Mouse (Mus musculus) midbrain, embryonic 14.5 days (tissue): Measurements from ENCODE around the gene Malrd1. TPM values are rescaled to one million over a fixed set of nuclear protein-coding genes. Genes with fewer than 3 reads are reported as not detected.

Experiments used
- ATAC-seq: fragments of 200-750 bp; cut with Nextera tagmentation; 2 replicates; pipeline ENCODE4 v1.8.0; 2017; ENCODE audit warnings: moderate number of reproducible peaks, moderate library complexity; ENCODE audit not compliant: low FRiP score, low TSS enrichment
- DNase-seq: peaks from one replicate; pipeline ENCODE4 v3.0.0-alpha.2; 2015
- H3K27ac ChIP-seq: fragments of 300-500 bp; sonication (generic); replicated peaks from 2 replicates; pipeline ENCODE4 v1.5.1; 2014; ENCODE audit warnings: mild to moderate bottlenecking, low read depth, low read length, moderate library complexity
- H3K27me3 ChIP-seq: fragments of 300-500 bp; sonication (generic); 2 replicates; pipeline ENCODE4 v1.6.1; 2014; ENCODE audit warnings: low read length, control low read depth, mixed read lengths; ENCODE audit not compliant: control insufficient read depth, insufficient read depth
- H3K36me3 ChIP-seq: fragments of 300-500 bp; sonication (generic); 2 replicates; pipeline ENCODE4 v1.6.1; 2014; ENCODE audit warnings: low read length, control low read depth; ENCODE audit not compliant: control insufficient read depth, insufficient read depth
- H3K4me1 ChIP-seq: fragments of 300-500 bp; sonication (generic); 2 replicates; pipeline ENCODE4 v1.6.1; 2014; ENCODE audit warnings: mild to moderate bottlenecking, antibody characterized with exemption, low read length, control low read depth; ENCODE audit not compliant: control insufficient read depth, insufficient read depth
- H3K4me2 ChIP-seq: fragments of 300-500 bp; sonication (generic); 2 replicates; pipeline ENCODE4 v1.6.1; 2014; ENCODE audit warnings: mild to moderate bottlenecking, low read length, moderate library complexity
- H3K4me3 ChIP-seq: fragments of 300-500 bp; sonication (generic); replicated peaks from 2 replicates; pipeline ENCODE4 v1.5.1; 2014; ENCODE audit warnings: low read depth, low read length
- H3K9ac ChIP-seq: fragments of 300-500 bp; sonication (generic); replicated peaks from 2 replicates; pipeline ENCODE4 v1.6.1; 2014; ENCODE audit warnings: mild to moderate bottlenecking, low read length, moderate library complexity
- H3K9me3 ChIP-seq: fragments of 300-500 bp; sonication (generic); 2 replicates; pipeline ENCODE4 v1.6.1; 2016; ENCODE audit warnings: low read length, control low read depth, mixed read lengths; ENCODE audit not compliant: control insufficient read depth
- WGBS: fragments of 180-500 bp; shearing (Covaris S2); extraction: QIAGEN DNeasy Blood & Tissue Kit; methylation state at CpG from one replicate; pipeline ENCODE4 v1.1.7; 2014; 5-methylcytosine and 5-hydroxymethylcytosine counted together
- polyA plus RNA-seq: library from polyadenylated mRNA; unstranded; fragments of >200 nt; fragmentation: Nextera tagmentation; extraction: Ambion mirVana; gene quantifications from 2 replicates; pipeline ENCODE4 v1.2.1, GENCODE M21; 2014

The Malrd1 gene
- 0.11 and 0.13 TPM in 2 replicates for polyA plus RNA-seq

- 94% methylated on average over 2 of the region's 2 CpGs for WGBS
- no peak for ATAC-seq
- H3K9me3 ChIP-seq, result peaks cover 11% of the 10 kb centered on the region; the same call in 1 of the 2 replicates
- H3K27me3 ChIP-seq, result no peaks in the 10 kb centered on the region
- no peaks in the 10 kb centered on the region for H3K36me3 ChIP-seq
- no peak within 1 kb of the TSS for H3K9ac ChIP-seq
- H3K4me2 ChIP-seq, result no peak within 1 kb of the TSS
- DNase-seq, result no peak
- H3K27ac ChIP-seq, result no peak within 1 kb of the TSS
- no peak within 1 kb of the TSS for H3K4me3 ChIP-seq
- no peaks in the 10 kb centered on the region for H3K4me1 ChIP-seq
Observed at GRCm38 (mm10) chr2:15526241-15526924, at the start of gene Malrd1. Malrd1 (plus strand) TSS chr2:15526479.

GRCm38 (mm10) chr2:15538643-15539042 lies 12.4 kb downstream of the Malrd1 start:
- ATAC-seq (no peak), DNase-seq (no peak)
- Histone ChIP-seq H3K4me3 (no peak overlapping the region), H3K9me3 (no peaks in the 10 kb centered on the region), H3K4me2 (no peak overlapping the region), H3K27ac (no peak overlapping the region), H3K9ac (no peak overlapping the region), H3K27me3 (no peaks in the 10 kb centered on the region), H3K4me1 (no peaks in the 10 kb centered on the region), H3K36me3 (no peaks in the 10 kb centered on the region)
- 84% methylated on average over 1 of the region's 1 CpGs for WGBS

GRCm38 (mm10) chr2:15613327-15613948 lies 87.2 kb downstream of the Malrd1 start:
- no peak overlapping the region for H3K27ac ChIP-seq
- DNase-seq (no peak), ATAC-seq (no peak)
- 76% methylated on average over 4 of the region's 4 CpGs for WGBS
- H3K36me3 ChIP-seq, result no peaks in the 10 kb centered on the region
- H3K9me3 ChIP-seq, result no peaks in the 10 kb centered on the region
- H3K27me3 ChIP-seq, result no peaks in the 10 kb centered on the region
- H3K4me1 ChIP-seq, result no peaks in the 10 kb centered on the region
- no peak overlapping the region for H3K9ac ChIP-seq
- no peak overlapping the region for H3K4me2 ChIP-seq
- H3K4me3 ChIP-seq, result no peak overlapping the region

- 82% methylated on average over 5 of the region's 5 CpGs for WGBS
- ATAC-seq, result no peak
- Histone ChIP-seq H3K27me3 (no peaks in the 10 kb centered on the region), H3K9ac (no peak overlapping the region), H3K9me3 (no peaks in the 10 kb centered on the region), H3K4me1 (no peaks in the 10 kb centered on the region), H3K4me3 (no peak overlapping the region), H3K36me3 (no peaks in the 10 kb centered on the region), H3K4me2 (no peak overlapping the region), H3K27ac (no peak overlapping the region)
- DNase-seq, result no peak
Observed at GRCm38 (mm10) chr2:15614026-15614425, 87.7 kb downstream of the Malrd1 start.

- H3K4me2 ChIP-seq, result no peak overlapping the region
- ATAC-seq, result no peak
- 79% methylated on average over 1 of the region's 1 CpGs for WGBS
Observed at GRCm38 (mm10) chr2:15635761-15636160, 109.5 kb downstream of the Malrd1 start.

GRCm38 (mm10) chr2:15643864-15644263 lies 117.6 kb downstream of the Malrd1 start:
- ATAC-seq, result peak; percentile 57; the same call in 1 of the 2 replicates
- Histone ChIP-seq H3K27me3 (no peaks in the 10 kb centered on the region), H3K9me3 (no peaks in the 10 kb centered on the region), H3K4me1 (no peaks in the 10 kb centered on the region), H3K36me3 (no peaks in the 10 kb centered on the region), H3K4me3 (no peak overlapping the region), H3K27ac (no peak overlapping the region), H3K9ac (no peak overlapping the region), H3K4me2 (no peak overlapping the region)
- 69% methylated on average over 1 of the region's 1 CpGs for WGBS
- no peak for DNase-seq

More at GRCm38 (mm10) chr2:15635761-15636160, 109.5 kb downstream of the Malrd1 start:
- H3K9ac ChIP-seq, result no peak overlapping the region
- H3K27ac ChIP-seq, result no peak overlapping the region
- no peak for DNase-seq
- no peak overlapping the region for H3K4me3 ChIP-seq
- H3K9me3 ChIP-seq, result no peaks in the 10 kb centered on the region
- H3K27me3 ChIP-seq, result no peaks in the 10 kb centered on the region
- H3K36me3 ChIP-seq, result no peaks in the 10 kb centered on the region
- H3K4me1 ChIP-seq, result no peaks in the 10 kb centered on the region

- DNase-seq (peak; percentile 7), ATAC-seq (no peak)
- Histone ChIP-seq H3K27ac (no peak overlapping the region), H3K9ac (no peak overlapping the region), H3K4me2 (no peak overlapping the region), H3K4me3 (no peak overlapping the region), H3K9me3 (no peaks in the 10 kb centered on the region), H3K4me1 (no peaks in the 10 kb centered on the region), H3K27me3 (no peaks in the 10 kb centered on the region), H3K36me3 (no peaks in the 10 kb centered on the region)
- WGBS, result 17% methylated on average over 1 of the region's 1 CpGs
Observed at GRCm38 (mm10) chr2:15656388-15656787, 130.1 kb downstream of the Malrd1 start.

- Histone ChIP-seq H3K27ac (no peak overlapping the region), H3K27me3 (no peaks in the 10 kb centered on the region), H3K9me3 (no peaks in the 10 kb centered on the region), H3K4me3 (no peak overlapping the region), H3K36me3 (no peaks in the 10 kb centered on the region), H3K4me1 (no peaks in the 10 kb centered on the region), H3K9ac (no peak overlapping the region), H3K4me2 (no peak overlapping the region)
- no peak for DNase-seq
- WGBS, result 91% methylated on average over 3 of the region's 3 CpGs
- ATAC-seq, result no peak
Observed at GRCm38 (mm10) chr2:15702977-15703376, 176.7 kb downstream of the Malrd1 start.

- Histone ChIP-seq H3K4me2 (no peak overlapping the region), H3K27me3 (no peaks in the 10 kb centered on the region), H3K4me3 (no peak overlapping the region), H3K36me3 (no peaks in the 10 kb centered on the region), H3K27ac (no peak overlapping the region), H3K4me1 (no peaks in the 10 kb centered on the region), H3K9me3 (peaks cover 6% of the 10 kb centered on the region; the same call in 1 of the 2 replicates), H3K9ac (no peak overlapping the region)
- ATAC-seq (no peak), DNase-seq (no peak)
- 95% methylated on average over 1 of the region's 1 CpGs for WGBS
Observed at GRCm38 (mm10) chr2:15740945-15741344, 214.7 kb downstream of the Malrd1 start.
